Mouse (Mus musculus) heart, embryonic 10.5 days (tissue): ENCODE measurements around the gene Jun. TPM values are rescaled to one million over a fixed set of nuclear protein-coding genes. Genes with fewer than 3 reads are reported as not detected.

Experiments
- DNase-seq: peaks from one replicate; pipeline ENCODE4 v3.0.0-alpha.2; 2017; ENCODE audit warnings: low spot score
- H3K27ac ChIP-seq: fragments of 300-500 bp; sonication (generic); 2 replicates; pipeline ENCODE4 v1.5.1; 2016; ENCODE audit warnings: mild to moderate bottlenecking
- H3K27me3 ChIP-seq: fragments of 300-500 bp; sonication (generic); 2 replicates; pipeline ENCODE4 v1.6.1; 2016; ENCODE audit warnings: mild to moderate bottlenecking; ENCODE audit not compliant: poor library complexity, insufficient read depth, severe bottlenecking
- H3K36me3 ChIP-seq: fragments of 300-500 bp; sonication (generic); 2 replicates; pipeline ENCODE4 v1.6.1; 2016; ENCODE audit warnings: mild to moderate bottlenecking, moderate library complexity
- H3K4me1 ChIP-seq: fragments of 300-500 bp; sonication (generic); 2 replicates; pipeline ENCODE4 v1.6.1; 2016; ENCODE audit warnings: mild to moderate bottlenecking
- H3K4me3 ChIP-seq: fragments of 300-500 bp; sonication (generic); 2 replicates; pipeline ENCODE4 v1.5.1; 2016; ENCODE audit warnings: mild to moderate bottlenecking, moderate library complexity
- H3K9me3 ChIP-seq: fragments of 300-500 bp; sonication (generic); 2 replicates; pipeline ENCODE4 v1.6.1; 2016; ENCODE audit warnings: mild to moderate bottlenecking, moderate library complexity
- WGBS: fragments of 180-500 bp; shearing (Covaris S2); methylation state at CpG from one replicate; pipeline ENCODE4 v1.1.7; 2016; 5-methylcytosine and 5-hydroxymethylcytosine counted together
- polyA plus RNA-seq: library from polyadenylated mRNA; unstranded; fragments of >200 nt; fragmentation: Nextera tagmentation; extraction: Ambion mirVana; gene quantifications from 2 replicates; pipeline ENCODE4 v1.2.1, GENCODE M21; 2016

Jun gene
- polyA plus RNA-seq, 1 experiment from 2014 or later: 75.7 TPM

DNA sequence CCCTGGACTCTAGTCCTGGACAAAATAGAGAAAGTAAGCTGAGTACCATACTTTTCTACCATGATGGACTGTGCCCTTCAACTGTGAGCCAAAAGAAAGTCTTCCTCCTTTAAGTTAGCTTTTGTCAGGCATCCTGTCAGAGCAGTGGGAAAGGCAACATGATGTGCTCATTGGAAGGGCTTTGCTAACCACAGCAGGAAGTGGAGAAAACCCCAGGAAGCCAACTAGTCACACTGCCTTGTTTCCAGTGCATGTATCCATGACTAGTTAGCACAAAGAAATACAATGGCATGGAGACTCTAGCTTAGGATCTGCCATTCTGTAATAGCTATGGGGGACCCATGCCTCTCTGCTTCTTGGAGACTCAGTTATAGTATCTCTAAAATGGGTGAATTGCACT is 37.9 kb upstream of the Jun start:
- Histone ChIP-seq H3K36me3 (no peaks in the 10 kb centered on the region), H3K27ac (no peak overlapping the region), H3K9me3 (no peaks in the 10 kb centered on the region), H3K4me3 (no peak overlapping the region), H3K4me1 (peaks cover 15% of the 10 kb centered on the region), H3K27me3 (0 out of 2 replicates have a peak, but pooled peaks cover 3% of the 10 kb centered on the region)
- DNase-seq: no peak

DNA sequence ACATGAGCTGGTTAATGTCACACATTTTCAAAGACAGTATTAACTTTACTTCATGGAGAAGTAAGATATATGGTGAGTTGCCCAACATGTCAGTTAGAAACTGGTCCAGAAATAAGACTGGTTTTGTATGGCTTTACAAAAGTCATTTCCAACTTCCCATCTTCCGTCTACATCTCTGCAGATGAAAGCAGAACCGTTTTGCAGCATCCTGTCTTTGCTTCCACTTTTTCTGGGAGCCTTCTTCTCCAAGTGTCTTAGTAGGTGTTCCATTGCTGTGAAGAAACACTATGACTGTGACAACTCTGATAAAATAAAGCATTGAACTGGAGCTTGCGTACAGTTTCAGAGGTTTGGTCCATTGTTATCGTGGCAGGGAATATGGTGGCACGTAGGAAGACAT is 37.0 kb upstream of the Jun start:
- no peak overlapping the region for H3K27ac ChIP-seq
- 91% methylated on average over 5 of the region's 5 CpGs for WGBS
- no peak for DNase-seq
- no peak overlapping the region for H3K4me3 ChIP-seq
- peaks cover 10% of the 10 kb centered on the region for H3K4me1 ChIP-seq
- H3K36me3 ChIP-seq: no peaks in the 10 kb centered on the region
- H3K9me3 ChIP-seq: no peaks in the 10 kb centered on the region
- H3K27me3 ChIP-seq: 0 out of 2 replicates have a peak, but pooled peaks cover 3% of the 10 kb centered on the region

DNA sequence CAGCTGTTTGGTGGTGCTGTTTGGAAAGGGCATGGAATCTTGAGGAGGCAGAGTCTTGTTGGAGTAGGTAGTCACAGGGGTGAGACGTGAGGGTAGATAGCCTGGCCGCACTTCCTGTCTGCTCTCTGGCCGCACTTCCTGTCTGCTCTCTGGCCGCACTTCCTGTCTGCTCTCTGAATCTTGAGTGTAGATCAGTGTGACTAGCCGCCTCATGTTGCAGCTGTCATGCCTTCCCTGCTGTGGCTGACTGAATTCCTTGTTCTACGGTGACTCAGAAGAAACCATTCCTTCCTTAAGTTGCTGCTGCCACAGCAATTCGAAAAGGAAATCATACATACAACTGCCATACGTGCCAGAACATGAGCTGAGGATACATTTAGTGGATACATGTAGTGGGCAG is 31.9 kb upstream of the Jun start:
- H3K27ac ChIP-seq: no peak overlapping the region
- H3K27me3 ChIP-seq: no peaks in the 10 kb centered on the region
- H3K4me3 ChIP-seq: no peak overlapping the region
- WGBS: 73% methylated on average over 8 of the region's 8 CpGs
- H3K4me1 ChIP-seq: peaks cover 25% of the 10 kb centered on the region
- no peaks in the 10 kb centered on the region for H3K9me3 ChIP-seq
- no peaks in the 10 kb centered on the region for H3K36me3 ChIP-seq
- no peak for DNase-seq

DNA sequence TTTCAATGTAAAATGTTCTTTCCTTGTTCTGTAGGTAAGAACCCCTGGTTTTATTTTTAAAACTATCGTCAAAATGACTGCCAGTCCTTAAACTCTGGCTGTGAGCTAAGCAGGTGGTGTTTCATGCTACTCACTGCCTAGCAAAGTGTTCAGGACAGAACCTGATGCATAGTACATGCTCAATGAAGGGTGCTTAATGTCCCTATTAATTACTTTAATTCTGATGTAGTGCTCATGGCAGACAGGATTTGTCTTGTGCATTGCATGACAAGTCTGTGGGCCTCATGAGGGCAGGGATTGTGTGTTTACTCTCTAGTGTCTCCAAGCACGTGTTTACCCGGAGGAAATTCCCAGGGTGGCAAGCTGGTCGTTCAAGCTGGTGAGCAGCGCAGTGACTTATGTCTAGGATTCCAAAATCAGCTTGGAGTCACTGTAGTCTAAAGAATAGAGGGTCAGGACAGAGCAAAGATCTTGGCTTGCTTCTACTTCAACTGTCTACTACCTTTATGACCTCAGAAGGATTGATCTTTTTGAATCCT is 31.2 kb upstream of the Jun start:
- no peak for DNase-seq
- Histone ChIP-seq H3K36me3 (no peaks in the 10 kb centered on the region), H3K27ac (no peak overlapping the region; the same call in 1 of the 2 replicates), H3K27me3 (no peaks in the 10 kb centered on the region), H3K4me1 (peaks cover 25% of the 10 kb centered on the region), H3K9me3 (no peaks in the 10 kb centered on the region), H3K4me3 (no peak overlapping the region)
- 85% methylated on average over 5 of the region's 5 CpGs for WGBS

DNA sequence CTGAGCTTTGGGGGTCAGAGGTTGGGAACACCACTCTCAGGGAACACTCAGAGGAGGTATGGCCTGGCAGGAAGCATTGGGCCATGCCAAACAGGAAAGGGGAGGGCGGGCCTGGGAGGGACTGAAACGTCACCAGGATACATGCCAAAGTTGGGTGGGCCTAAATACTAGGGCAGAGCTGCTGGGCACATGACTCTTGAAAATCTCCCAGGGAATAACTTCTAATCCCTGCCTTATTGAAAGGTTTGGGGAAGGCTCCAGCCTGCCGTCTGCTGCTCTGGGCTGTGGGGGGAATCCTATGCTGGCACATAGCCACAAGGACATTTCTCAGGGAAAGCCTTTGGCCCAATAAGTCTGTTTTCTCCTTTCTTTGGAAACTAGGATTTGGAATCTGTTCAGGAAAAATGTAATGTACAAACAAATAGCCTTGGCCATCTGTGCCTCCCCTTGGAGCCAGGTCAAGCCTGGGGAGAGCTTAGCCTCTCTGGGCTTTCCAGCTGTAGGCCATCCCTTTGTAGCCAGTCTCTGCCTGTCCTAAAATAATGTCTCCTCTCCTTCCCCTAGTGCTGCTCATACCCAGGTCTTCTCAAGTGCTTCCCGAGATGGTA is 30.6 kb upstream of the Jun start:
- WGBS: 66% methylated on average over 4 of the region's 4 CpGs
- H3K4me1 ChIP-seq: peaks cover 25% of the 10 kb centered on the region
- peak overlapping the region; percentile 77 for H3K27ac ChIP-seq
- no peak for DNase-seq
- H3K4me3 ChIP-seq: no peak overlapping the region
- no peaks in the 10 kb centered on the region for H3K36me3 ChIP-seq
- H3K27me3 ChIP-seq: no peaks in the 10 kb centered on the region
- H3K9me3 ChIP-seq: no peaks in the 10 kb centered on the region

DNA sequence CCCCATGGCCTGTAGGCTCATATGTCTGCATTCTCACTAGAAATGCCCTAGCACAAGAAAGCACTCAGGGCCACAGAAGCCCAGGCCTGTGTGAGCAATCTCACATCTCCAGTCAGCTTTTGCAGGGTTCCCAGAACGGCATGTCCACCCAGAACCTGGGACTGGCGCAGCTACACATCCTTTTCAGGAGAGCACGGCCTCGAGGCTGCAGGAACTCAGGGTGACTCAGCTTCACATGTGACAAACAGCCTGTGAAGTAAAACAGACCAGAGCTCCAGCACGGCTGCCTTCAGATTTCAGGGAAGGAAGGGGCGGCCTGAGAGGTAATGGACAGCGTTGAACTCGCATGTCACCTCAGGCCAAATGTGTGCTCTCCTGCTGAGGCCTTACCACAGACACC is 29.6 kb upstream of the Jun start:
- 8% methylated on average over 8 of the region's 8 CpGs for WGBS
- peak; percentile 81 for DNase-seq
- H3K4me1 ChIP-seq: peaks cover 26% of the 10 kb centered on the region
- H3K4me3 ChIP-seq: no peak overlapping the region
- H3K36me3 ChIP-seq: no peaks in the 10 kb centered on the region
- H3K9me3 ChIP-seq: no peaks in the 10 kb centered on the region
- H3K27ac ChIP-seq: peak overlapping the region; percentile 77
- no peaks in the 10 kb centered on the region for H3K27me3 ChIP-seq

DNA sequence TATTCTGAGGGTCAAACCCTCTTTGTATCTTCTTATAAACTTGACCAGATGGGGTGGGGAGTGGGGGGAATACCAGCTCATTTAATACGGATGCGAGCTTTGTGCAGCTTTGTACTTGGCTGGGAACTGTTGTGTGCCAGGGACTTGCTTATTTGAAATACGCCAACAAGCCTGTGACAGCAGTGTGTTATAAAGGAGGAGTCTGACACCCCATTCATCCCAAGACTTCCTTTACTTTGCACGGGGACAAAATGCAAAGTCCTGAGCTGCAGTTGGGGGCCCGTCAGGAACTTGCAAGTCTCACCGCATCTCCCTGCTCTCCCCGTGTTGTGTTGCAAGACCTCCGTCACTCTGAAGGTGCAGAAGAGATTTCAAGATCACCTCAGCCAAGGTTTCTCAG is 26.6 kb upstream of the Jun start:
- H3K4me3 ChIP-seq: no peak overlapping the region
- no peaks in the 10 kb centered on the region for H3K27me3 ChIP-seq
- no peak overlapping the region for H3K27ac ChIP-seq
- H3K4me1 ChIP-seq: peaks cover 35% of the 10 kb centered on the region
- WGBS: 59% methylated on average over 8 of the region's 8 CpGs
- H3K9me3 ChIP-seq: no peaks in the 10 kb centered on the region
- no peaks in the 10 kb centered on the region for H3K36me3 ChIP-seq
- no peak for DNase-seq

DNA sequence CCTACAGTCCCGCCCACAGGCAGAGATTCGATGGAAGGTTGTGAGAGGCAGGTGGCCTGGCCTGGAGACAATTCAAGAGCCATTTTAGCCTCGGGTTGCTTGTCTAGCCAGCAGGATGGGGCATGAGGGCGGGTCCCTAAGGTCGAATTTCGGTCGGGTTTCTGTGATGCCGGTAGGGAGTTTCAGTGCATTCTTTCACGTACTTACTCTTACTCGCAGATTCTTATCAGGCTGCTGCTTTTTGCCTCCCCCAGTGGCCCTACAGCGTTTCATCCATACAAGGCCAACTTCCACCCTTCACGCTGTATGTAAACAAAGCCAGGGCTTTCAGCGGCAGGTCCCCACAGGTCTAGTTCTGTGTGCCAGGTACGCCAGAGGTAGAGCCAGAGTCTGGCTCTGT is 24.3 kb upstream of the Jun start:
- 41% methylated on average over 14 of the region's 14 CpGs for WGBS
- H3K4me1 ChIP-seq: peaks cover 19% of the 10 kb centered on the region
- DNase-seq: no peak

DNA sequence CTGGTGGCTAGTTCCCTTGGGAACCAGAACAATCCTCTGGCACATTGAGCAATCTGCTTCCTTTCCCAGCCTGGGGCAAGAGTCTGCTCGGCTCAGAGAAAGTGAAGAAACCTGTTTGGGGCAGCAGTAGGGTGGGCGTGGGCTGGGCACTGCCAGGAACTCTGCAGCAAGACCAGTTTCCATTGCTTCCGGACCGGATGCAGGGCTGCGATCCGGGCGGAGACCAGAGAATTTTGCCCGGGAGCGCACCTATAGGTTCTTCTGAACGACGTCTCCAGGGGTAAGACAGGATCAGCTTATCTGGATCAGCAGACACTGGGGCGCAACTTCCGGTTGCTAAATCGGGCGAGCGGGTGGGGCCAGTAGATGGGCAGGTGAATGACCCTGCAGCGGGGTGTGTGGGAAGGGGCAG is 23.6 kb upstream of the Jun start:
- H3K27me3 ChIP-seq: no peaks in the 10 kb centered on the region; the same call in 1 of the 2 replicates

More for the DNA sequence above, 24.3 kb upstream of the Jun start:
- Histone ChIP-seq H3K27ac (no peak overlapping the region), H3K27me3 (no peaks in the 10 kb centered on the region; the same call in 1 of the 2 replicates), H3K36me3 (no peaks in the 10 kb centered on the region), H3K9me3 (no peaks in the 10 kb centered on the region), H3K4me3 (no peak overlapping the region)

DNA sequence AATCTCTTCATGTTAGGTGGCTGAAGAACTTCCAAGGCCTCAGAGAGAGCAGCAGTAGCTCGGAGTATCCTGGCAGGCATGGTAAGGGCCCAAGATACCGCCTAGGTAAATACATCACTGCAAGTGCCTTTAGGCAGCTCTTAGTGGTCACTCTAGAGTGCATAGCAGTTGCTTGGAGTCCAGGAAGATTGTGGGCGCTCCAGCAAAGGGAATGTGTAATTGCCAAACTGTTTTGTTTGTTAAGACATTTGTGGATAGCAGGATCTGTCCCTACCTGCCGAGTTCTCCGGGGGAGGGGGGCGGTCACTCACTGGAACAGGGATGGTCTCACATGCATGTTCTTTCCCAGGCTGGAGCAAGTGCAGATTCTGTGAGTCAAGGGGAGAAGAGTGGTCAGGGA is 22.3 kb upstream of the Jun start:
- Histone ChIP-seq H3K4me3 (no peak overlapping the region), H3K27me3 (no peaks in the 10 kb centered on the region; the same call in 1 of the 2 replicates), H3K4me1 (peaks cover 13% of the 10 kb centered on the region; the same call in 1 of the 2 replicates), H3K27ac (no peak overlapping the region), H3K36me3 (no peaks in the 10 kb centered on the region), H3K9me3 (no peaks in the 10 kb centered on the region)
- WGBS: 88% methylated on average over 6 of the region's 6 CpGs
- DNase-seq: no peak

More for the DNA sequence above, 23.6 kb upstream of the Jun start:
- no peak overlapping the region for H3K4me3 ChIP-seq
- no peak for DNase-seq
- no peak overlapping the region for H3K27ac ChIP-seq
- no peaks in the 10 kb centered on the region for H3K9me3 ChIP-seq
- peaks cover 13% of the 10 kb centered on the region; the same call in 1 of the 2 replicates for H3K4me1 ChIP-seq
- no peaks in the 10 kb centered on the region for H3K36me3 ChIP-seq
- 74% methylated on average over 17 of the region's 17 CpGs for WGBS

DNA sequence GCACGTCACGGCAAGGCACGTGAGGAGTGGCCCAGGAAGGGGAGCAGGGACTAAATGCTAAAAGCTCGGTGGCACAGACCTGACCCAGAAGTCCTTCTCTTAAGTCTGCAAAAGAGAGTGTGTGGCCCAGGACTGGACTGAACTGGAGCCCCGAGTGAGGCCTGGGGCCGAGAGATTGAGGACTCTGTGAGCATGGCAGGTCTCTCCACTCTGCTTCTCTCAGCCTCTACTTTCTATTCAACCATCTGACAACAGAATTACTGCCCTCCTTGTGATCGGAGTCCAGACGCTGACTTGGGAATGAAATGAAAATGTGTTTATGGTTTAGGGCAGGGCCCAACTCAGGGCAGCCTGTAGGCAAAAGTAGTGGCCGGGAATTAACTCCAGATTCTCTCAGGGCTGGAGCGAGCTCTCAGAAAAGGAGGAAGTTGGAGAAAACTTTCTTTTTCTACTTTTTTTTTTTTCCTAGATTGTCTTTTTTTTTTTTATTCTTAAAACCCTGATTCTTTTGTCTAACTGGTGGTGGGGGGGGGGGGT is 21.3 kb upstream of the Jun start:
- Histone ChIP-seq H3K4me3 (no peak overlapping the region), H3K9me3 (no peaks in the 10 kb centered on the region), H3K36me3 (no peaks in the 10 kb centered on the region), H3K4me1 (peaks cover 13% of the 10 kb centered on the region; the same call in 1 of the 2 replicates), H3K27me3 (no peaks in the 10 kb centered on the region; the same call in 1 of the 2 replicates), H3K27ac (0 out of 2 replicates have a peak overlapping the region, but pooled peaks have one; percentile 56)
- 70% methylated on average over 10 of the region's 10 CpGs for whole genome bisulfite sequencing
- no peak for DNase-seq

DNA sequence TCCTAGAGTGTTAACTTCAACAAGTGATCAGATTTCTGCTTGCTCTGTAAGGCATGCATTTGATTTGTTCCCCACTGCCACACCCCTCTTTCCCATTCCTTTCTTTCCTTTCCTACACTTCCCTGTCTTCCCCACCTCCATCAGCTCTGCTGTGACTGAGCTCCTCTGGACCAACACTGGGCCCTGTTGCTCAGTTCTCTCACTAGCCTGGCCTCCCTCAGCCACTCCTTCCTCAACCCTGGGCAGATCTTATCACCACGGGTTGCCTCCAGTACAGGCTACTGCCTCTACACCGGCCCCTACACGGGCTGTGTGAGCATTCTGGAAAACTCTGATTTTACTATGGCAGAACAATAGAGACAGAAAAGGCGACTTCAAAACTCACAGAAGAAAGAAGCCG is 18.4 kb upstream of the Jun start:
- Histone ChIP-seq H3K9me3 (no peaks in the 10 kb centered on the region), H3K27ac (0 out of 2 replicates have a peak overlapping the region, but pooled peaks have one; percentile 29), H3K4me1 (0 out of 2 replicates have a peak, but pooled peaks cover 2% of the 10 kb centered on the region), H3K36me3 (no peaks in the 10 kb centered on the region), H3K4me3 (no peak overlapping the region), H3K27me3 (no peaks in the 10 kb centered on the region; the same call in 1 of the 2 replicates)
- WGBS: 67% methylated on average over 5 of the region's 5 CpGs
- no peak for DNase-seq
